Mouse (Mus musculus) cerebellum, adult 2 months (tissue): Measurements from ENCODE around the gene Timp3. TPM values are rescaled to one million over a fixed set of nuclear protein-coding genes. Genes with fewer than 3 reads are reported as not detected.
A peak's percentile ranks its signal among the peaks of the same experiment; 100 is the strongest.

Experiments
- DNase-seq, 2 experiments: peaks; one replicate each; pipeline ENCODE4 v3.0.0; 2021
- H3K27ac ChIP-seq: fragments of 200-500 bp; 2 replicates; pipeline ENCODE4 v1.5.1; 2012; ENCODE audit warnings: low read length, control low read depth, inconsistent platforms; ENCODE audit not compliant: insufficient read depth
- H3K27me3 ChIP-seq: fragments of 200-500 bp; 2 replicates; pipeline ENCODE4 v1.6.1; 2012; ENCODE audit warnings: inconsistent platforms, mild to moderate bottlenecking, low read length, moderate library complexity; ENCODE audit not compliant: control insufficient read depth, insufficient read depth
- H3K4me1 ChIP-seq: fragments of 200-500 bp; 2 replicates; pipeline ENCODE4 v1.6.1; 2011; ENCODE audit warnings: low read length; ENCODE audit not compliant: control insufficient read depth, insufficient read depth
- H3K4me3 ChIP-seq: fragments of 200-500 bp; replicated peaks from 2 replicates; pipeline ENCODE3; 2011; ENCODE audit warnings: mild to moderate bottlenecking, low read depth, low read length, control low read depth; ENCODE audit not compliant: insufficient read depth
- CTCF ChIP-seq: fragments of 200-500 bp; IDR thresholded peaks from 2 replicates; pipeline ENCODE4 v1.5.1; 2011; ENCODE audit warnings: low read depth, mild to moderate bottlenecking, control low read depth, low read length, moderate library complexity, borderline replicate concordance; ENCODE audit not compliant: insufficient read depth
- POLR2A ChIP-seq: fragments of 200-500 bp; IDR thresholded peaks from 2 replicates; pipeline ENCODE4 v1.6.1; 2011; ENCODE audit warnings: low read length, control low read depth, borderline replicate concordance; ENCODE audit not compliant: insufficient read depth
- WGBS: fragments of 180-500 bp; shearing (Covaris S2); methylation state at CpG from one replicate; pipeline ENCODE4 v1.1.7; 2018; 5-methylcytosine and 5-hydroxymethylcytosine counted together
- polyA plus RNA-seq: library from polyadenylated mRNA; depleted of rRNA; stranded (reverse); fragments of >200 nt; gene quantifications from 2 replicates; pipeline ENCODE4 v1.2.3, GENCODE M21; 2012

The Timp3 gene
- polyA plus RNA-seq, 1 experiment = 48.9 TPM

DNA sequence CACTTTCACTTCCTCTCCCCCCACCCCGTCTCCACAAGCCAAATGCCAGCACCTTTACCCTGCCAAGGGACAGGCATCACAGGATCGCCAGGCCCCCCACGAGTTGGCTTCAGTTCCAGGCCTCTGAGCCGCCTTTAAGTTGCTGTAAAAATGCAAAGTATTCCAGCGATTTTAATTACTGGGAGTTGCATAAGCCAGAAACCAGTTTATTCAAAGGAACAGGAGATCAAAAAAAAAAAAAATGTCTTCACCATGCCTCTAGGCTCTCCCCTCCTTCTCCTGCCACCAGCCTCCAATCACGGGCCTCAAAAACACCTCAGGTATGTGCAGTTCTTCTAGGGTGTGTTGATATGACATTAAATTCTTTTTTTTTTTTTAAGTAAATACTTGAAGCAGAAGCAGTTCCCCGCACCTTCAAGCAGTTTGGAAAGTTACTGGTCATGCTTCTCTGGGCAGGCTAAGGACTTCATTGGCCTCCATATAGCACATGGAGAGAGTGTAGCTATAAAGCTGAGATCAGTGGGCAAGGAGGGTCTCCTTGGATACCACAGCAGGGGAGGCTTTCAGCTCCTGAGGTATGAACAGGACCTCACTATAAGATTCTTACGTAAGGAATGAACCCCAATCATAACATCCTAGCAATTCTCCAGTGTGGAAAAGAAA is 9.9 kb upstream of the Timp3 start:
- no peak overlapping the region for H3K27ac ChIP-seq
- no peaks in the 10 kb centered on the region; the same call in 1 of the 2 replicates for H3K4me1 ChIP-seq
- no peaks in the 10 kb centered on the region for H3K27me3 ChIP-seq
- no peak for TF ChIP-seq POLR2A
- TF ChIP-seq CTCF = no peak
- 57% methylated on average over 8 of the region's 8 CpGs for whole genome bisulfite sequencing
- no peak overlapping the region for H3K4me3 ChIP-seq
- DNase-seq = no peak

DNA sequence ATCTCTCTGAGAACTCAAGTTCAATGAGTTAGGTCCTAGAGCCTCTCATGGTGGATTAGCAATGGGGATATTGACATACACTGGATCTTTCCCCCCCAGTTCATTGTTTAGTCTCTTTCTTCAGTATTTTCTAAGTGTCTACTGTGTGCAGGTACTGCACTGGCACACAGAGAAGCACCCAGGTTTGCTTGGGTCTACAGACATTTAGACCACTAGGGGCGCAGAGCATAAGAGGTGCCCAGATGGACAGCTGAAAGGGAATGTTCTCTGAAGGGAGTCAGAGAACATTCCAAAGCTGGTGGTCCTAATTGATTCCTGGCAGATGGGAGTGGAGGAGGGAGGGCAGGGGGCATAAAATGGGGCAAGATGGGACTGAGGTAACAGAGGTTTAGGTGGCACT is 6.3 kb upstream of the Timp3 start:
- no peak overlapping the region for H3K4me3 ChIP-seq
- DNase-seq = no peak
- no peak overlapping the region for H3K27ac ChIP-seq
- H3K4me1 ChIP-seq = peaks cover 3% of the 10 kb centered on the region; the same call in 1 of the 2 replicates
- H3K27me3 ChIP-seq = no peaks in the 10 kb centered on the region
- no peak for TF ChIP-seq CTCF
- TF ChIP-seq POLR2A = no peak
- 93% methylated on average over 1 of the region's 1 CpGs for WGBS

DNA sequence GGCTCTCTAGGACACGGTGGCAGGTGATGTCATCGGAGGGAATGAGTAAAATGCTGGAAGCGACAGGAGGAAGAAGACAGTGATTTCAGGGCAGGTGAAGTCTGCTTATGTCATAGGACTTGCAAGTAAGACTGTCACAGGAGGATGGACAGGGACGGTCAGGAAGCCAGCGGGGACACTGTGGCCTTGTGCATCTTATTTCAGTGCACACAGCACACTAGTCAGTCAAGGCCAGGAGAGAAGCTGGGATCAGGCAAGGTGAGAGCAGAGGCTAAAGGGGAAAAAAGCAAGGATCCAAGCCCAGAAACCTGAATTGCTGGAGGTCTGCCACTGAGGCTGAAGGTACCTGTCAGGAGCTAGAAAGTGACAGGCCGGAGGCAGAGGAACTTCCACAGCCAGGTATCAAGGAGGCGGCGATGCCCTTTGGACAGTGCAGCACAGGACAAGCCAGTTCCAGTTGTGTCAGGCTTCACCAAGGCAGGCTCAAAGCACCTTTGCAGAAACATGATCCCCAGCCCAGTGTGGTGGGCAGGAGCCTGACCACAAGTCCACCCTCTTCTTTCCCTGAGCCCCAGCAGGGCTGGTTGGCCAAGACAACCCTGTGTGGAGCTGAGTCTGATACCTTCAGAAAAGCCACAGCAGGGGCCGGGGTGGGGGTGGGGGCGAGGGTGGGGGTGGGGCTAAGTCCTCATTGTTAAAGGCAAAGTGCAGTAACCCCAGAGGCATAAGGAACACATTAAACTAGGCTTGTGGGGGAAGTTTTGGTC is 5.4 kb upstream of the Timp3 start:
- no peak for DNase-seq
- H3K27me3 ChIP-seq = no peaks in the 10 kb centered on the region
- no peak for TF ChIP-seq POLR2A
- no peak for TF ChIP-seq CTCF
- WGBS = 80% methylated on average over 10 of the region's 10 CpGs
- H3K4me3 ChIP-seq = no peak overlapping the region
- H3K27ac ChIP-seq = no peak overlapping the region
- peaks cover 3% of the 10 kb centered on the region; the same call in 1 of the 2 replicates for H3K4me1 ChIP-seq

DNA sequence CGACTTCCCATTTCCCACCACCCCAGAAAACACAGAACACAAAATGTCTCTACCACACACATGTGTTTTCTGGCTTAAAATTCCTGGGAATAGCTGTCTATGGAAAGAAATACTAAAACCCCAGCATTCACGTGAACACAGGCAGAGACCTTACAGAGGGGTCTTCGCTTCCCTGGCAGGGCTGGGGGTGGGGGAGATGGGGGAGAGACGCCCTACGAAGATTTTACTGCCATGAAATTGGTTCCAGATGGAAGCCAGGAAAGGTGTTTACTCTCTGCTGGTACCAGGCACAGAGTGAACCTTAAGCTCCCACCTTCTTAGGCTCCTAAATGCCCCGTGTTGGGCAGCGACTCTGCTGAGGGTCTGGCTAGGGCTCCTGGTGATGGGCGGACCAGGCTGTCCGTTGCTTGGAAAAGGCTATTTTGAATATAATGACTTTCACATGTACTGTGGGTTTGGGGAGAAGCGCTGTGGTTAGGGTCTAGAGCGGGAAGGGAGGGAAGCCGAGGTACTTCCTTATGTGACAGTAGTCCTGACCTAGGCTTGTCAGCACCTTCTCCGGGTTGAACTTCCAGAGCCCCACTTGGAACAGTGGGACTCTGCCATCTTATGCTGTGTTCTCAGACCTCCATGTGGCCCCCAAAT is 4.6 kb upstream of the Timp3 start:
- DNase-seq = no peak
- 73% methylated on average over 13 of the region's 13 CpGs for WGBS
- Histone ChIP-seq H3K4me3 (no peak overlapping the region), H3K27ac (no peak overlapping the region), H3K4me1 (peaks cover 3% of the 10 kb centered on the region; the same call in 1 of the 2 replicates), H3K27me3 (no peaks in the 10 kb centered on the region)
- TF ChIP-seq POLR2A = no peak
- no peak for TF ChIP-seq CTCF

DNA sequence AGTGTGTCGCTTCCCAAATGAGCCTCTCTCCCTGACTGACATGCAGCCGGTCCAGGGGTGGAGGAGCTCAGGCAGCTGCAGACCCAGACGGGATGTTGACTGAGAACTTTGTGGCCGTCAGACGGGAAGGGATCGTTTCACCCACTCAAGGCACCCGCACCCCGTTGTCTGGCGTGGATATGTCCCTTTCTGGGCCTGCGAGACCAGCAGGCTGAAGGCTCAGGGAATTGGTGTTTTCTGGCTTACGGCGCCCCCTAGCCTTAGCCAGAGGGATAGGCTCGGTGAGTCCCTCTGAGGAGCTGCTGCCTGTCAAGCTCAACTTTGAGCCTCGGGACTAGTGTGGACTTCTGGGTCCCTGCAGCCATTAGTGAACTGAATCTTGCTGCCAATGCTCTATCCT is 4.1 kb upstream of the Timp3 start:
- TF ChIP-seq POLR2A = no peak
- peak; percentile 88 for TF ChIP-seq CTCF
- WGBS = 9% methylated on average over 14 of the region's 14 CpGs
- Histone ChIP-seq H3K4me3 (no peak overlapping the region), H3K27ac (no peak overlapping the region), H3K27me3 (no peaks in the 10 kb centered on the region), H3K4me1 (peaks cover 3% of the 10 kb centered on the region; the same call in 1 of the 2 replicates)
- DNase-seq = peak; percentile 72 to 77

DNA sequence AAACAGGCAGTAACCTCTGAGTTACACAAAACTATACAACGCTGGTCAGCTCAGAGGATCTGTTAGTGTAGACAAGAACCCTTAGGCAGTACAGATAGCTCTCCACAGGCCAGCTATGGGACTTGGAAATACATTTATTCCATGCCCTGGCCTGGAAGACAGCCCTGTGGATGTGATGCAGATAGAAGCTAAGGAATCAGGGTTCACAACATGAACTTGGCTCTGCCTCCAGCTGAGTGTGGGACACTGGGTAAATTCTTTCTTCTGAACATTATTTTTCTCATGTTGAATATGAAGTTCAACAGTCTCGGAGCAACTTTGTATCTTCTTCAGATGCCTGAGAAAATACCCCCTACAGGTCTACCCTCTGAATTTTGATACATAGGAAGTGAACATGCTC is 2.9 kb upstream of the Timp3 start:
- no peak overlapping the region for H3K27ac ChIP-seq
- WGBS = 93% methylated on average over 2 of the region's 2 CpGs

DNA sequence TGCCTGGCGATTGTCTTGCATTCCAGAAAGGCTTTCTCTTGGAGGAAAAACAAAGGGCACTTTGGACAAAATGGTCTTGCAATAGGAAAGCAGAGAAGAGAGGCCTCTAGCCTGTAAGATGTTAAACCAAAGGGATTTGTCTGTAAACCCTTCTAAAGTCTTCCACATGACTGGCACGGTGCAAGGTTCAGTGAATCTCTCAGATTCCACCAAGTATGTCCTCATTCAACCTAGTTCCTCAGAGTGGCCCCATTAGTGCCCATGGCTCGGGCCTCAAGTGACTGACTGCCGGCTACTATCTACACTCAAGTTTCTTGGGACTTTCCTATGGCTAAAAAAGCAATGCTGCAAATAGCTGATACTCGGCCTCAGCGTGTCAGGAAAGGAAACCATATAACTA is 1.8 kb upstream of the Timp3 start:
- Histone ChIP-seq H3K27ac (no peak overlapping the region), H3K4me1 (peaks cover 10% of the 10 kb centered on the region), H3K27me3 (no peaks in the 10 kb centered on the region), H3K4me3 (no peak overlapping the region)
- WGBS = 88% methylated on average over 6 of the region's 6 CpGs
- TF ChIP-seq POLR2A (no peak), CTCF (no peak)
- DNase-seq = no peak

More for the DNA sequence above, 2.9 kb upstream of the Timp3 start:
- no peak overlapping the region for H3K4me3 ChIP-seq
- DNase-seq = no peak
- TF ChIP-seq POLR2A (no peak), CTCF (no peak)
- H3K27me3 ChIP-seq = no peaks in the 10 kb centered on the region
- H3K4me1 ChIP-seq = peaks cover 5% of the 10 kb centered on the region; the same call in 1 of the 2 replicates

DNA sequence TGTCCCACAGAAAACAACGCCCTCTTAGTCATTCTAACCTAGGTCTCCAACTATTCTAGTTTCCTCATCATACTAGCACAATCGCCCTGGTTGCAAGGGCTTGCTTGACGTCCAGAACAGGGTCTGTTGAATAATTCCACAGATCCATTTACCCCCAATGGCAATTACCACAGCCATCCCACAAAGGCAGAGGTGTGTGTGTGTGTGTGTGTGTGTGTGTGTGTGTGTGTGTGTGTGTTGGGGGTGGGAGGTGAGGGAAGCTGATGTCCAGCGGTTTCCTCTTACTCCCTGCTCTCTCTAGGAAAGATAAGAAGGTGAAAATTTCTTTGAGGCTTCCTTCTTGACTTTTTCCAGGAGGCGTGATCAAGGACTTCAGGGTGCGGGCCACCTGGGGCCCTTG is 377 bp upstream of the Timp3 start:
- WGBS = 70% methylated on average over 6 of the region's 6 CpGs
- Histone ChIP-seq H3K27me3 (no peaks in the 10 kb centered on the region), H3K27ac (no peak overlapping the region), H3K4me3 (no peak overlapping the region), H3K4me1 (peaks cover 12% of the 10 kb centered on the region)
- no peak for TF ChIP-seq CTCF
- no peak for TF ChIP-seq POLR2A
- DNase-seq = no peak
